Mouse (Mus musculus) lung, embryonic 16.5 days (tissue): ENCODE measurements around the gene Gm10320. TPM values are rescaled to one million over a fixed set of nuclear protein-coding genes. Genes with fewer than 3 reads are reported as not detected.

Source experiments
- ATAC-seq: fragments of 200-750 bp; cut with Nextera tagmentation; 2 replicates; pipeline ENCODE4 v1.8.0; 2017; ENCODE audit warnings: low read depth, mild to moderate bottlenecking, moderate library complexity
- H3K27ac ChIP-seq: fragments of 300-500 bp; sonication (generic); 2 replicates; pipeline ENCODE4 v1.5.1; 2014; ENCODE audit warnings: mild to moderate bottlenecking, control low read depth, low read length
- H3K27me3 ChIP-seq: fragments of 300-500 bp; sonication (generic); 2 replicates; pipeline ENCODE4 v1.6.1; 2014; ENCODE audit warnings: low read depth, low read length, mixed read lengths; ENCODE audit not compliant: control insufficient read depth, insufficient read depth
- H3K36me3 ChIP-seq: fragments of 300-500 bp; sonication (generic); 2 replicates; pipeline ENCODE4 v1.6.1; 2014; ENCODE audit warnings: low read length; ENCODE audit not compliant: control insufficient read depth, insufficient read depth
- H3K4me1 ChIP-seq: fragments of 300-500 bp; sonication (generic); replicated peaks from 2 replicates; pipeline ENCODE4 v1.6.1; 2014; ENCODE audit warnings: low read length, mixed read lengths; ENCODE audit not compliant: control insufficient read depth, insufficient read depth
- H3K4me2 ChIP-seq: fragments of 300-500 bp; sonication (generic); 2 replicates; pipeline ENCODE4 v1.6.1; 2014; ENCODE audit warnings: low read depth, low read length, control low read depth
- H3K4me3 ChIP-seq: fragments of 300-500 bp; sonication (generic); 2 replicates; pipeline ENCODE4 v1.5.1; 2014; ENCODE audit warnings: mild to moderate bottlenecking, low read length, control low read depth
- H3K9ac ChIP-seq: fragments of 300-500 bp; sonication (generic); 2 replicates; pipeline ENCODE4 v1.6.1; 2014; ENCODE audit warnings: low read length, control low read depth
- H3K9me3 ChIP-seq: fragments of 300-500 bp; sonication (generic); 2 replicates; pipeline ENCODE4 v1.6.1; 2016; ENCODE audit warnings: low read length; ENCODE audit not compliant: control insufficient read depth
- WGBS: fragments of 180-500 bp; shearing (Covaris S2); extraction: QIAGEN DNeasy Blood & Tissue Kit; methylation state at CpG from one replicate; pipeline ENCODE4 v1.1.7; 2014; 5-methylcytosine and 5-hydroxymethylcytosine counted together
- polyA plus RNA-seq: library from polyadenylated mRNA; unstranded; fragments of >200 nt; fragmentation: Nextera tagmentation; extraction: Ambion mirVana; gene quantifications from 2 replicates; pipeline ENCODE4 v1.2.1, GENCODE M21; 2015

Gene Gm10320
- polyA plus RNA-seq, 1 experiment from 2014 or later: 1.2 TPM

DNA sequence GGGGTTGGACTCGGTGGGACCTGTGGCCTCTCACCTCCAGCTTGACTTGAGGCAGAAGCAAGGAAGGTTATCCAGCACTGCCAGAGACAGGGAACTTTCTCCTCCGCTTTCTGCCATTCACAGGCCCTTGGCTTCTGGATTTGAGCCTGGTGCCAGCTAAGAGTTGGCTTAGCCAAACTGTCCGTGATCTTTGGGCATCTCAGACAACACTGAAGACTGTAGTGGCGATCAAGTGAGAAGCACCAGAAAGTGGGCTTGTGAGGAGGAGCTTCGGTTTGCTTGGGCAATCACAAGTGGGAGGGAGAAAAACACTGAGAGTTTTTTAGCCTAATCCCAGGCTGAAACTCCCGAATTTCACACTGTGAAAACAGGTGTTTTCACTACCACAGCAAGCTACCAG is 14.2 kb upstream of the Gm10320 start:
- no peak overlapping the region for H3K4me2 ChIP-seq
- no peak overlapping the region for H3K4me3 ChIP-seq
- 31% methylated on average over 6 of the region's 6 CpGs for WGBS
- peaks cover 25% of the 10 kb centered on the region for H3K4me1 ChIP-seq
- no peak overlapping the region for H3K27ac ChIP-seq
- H3K36me3 ChIP-seq: no peaks in the 10 kb centered on the region
- peaks cover 63% of the 10 kb centered on the region for H3K27me3 ChIP-seq
- no peak for ATAC-seq
- no peak overlapping the region for H3K9ac ChIP-seq
- H3K9me3 ChIP-seq: no peaks in the 10 kb centered on the region

DNA sequence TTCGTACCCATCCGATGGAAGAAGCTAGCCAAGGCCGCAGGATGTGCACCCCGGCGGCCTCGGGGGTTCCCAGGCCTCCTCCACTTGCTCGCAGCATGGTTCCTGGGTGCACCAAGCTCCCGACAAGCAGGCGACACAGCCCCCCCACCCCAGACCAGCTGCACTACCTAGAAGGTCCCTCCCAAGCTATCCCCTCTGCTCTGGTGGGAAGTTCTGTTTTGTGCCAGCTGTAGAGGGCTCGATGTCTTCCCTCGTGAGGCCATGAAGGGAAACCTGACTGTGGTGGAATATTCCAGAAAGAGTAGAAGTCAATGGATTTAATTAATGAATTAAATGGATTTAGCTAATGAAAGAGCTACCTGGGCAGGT is 13.7 kb upstream of the Gm10320 start:
- no peak overlapping the region for H3K9ac ChIP-seq
- no peaks in the 10 kb centered on the region for H3K9me3 ChIP-seq
- peak overlapping the region; percentile 72; the same call in 1 of the 2 replicates for H3K4me2 ChIP-seq
- peaks cover 68% of the 10 kb centered on the region for H3K27me3 ChIP-seq
- no peak overlapping the region for H3K27ac ChIP-seq
- ATAC-seq: 0 out of 2 replicates have a peak, but pooled peaks have one; percentile 29
- H3K36me3 ChIP-seq: no peaks in the 10 kb centered on the region
- no peak overlapping the region for H3K4me3 ChIP-seq
- WGBS: 11% methylated on average over 11 of the region's 11 CpGs
- H3K4me1 ChIP-seq: peaks cover 25% of the 10 kb centered on the region

- ATAC-seq: peak; percentile 75
- H3K4me1 ChIP-seq: peaks cover 25% of the 10 kb centered on the region
- H3K9ac ChIP-seq: no peak overlapping the region; the same call in 1 of the 2 replicates
- WGBS: under 1% methylated on average over 44 of the region's 51 CpGs
- H3K4me3 ChIP-seq: peak overlapping the region; percentile 47
- H3K4me2 ChIP-seq: peak overlapping the region; percentile 72
- no peak overlapping the region for H3K27ac ChIP-seq
- no peaks in the 10 kb centered on the region for H3K36me3 ChIP-seq
- H3K9me3 ChIP-seq: no peaks in the 10 kb centered on the region
- H3K27me3 ChIP-seq: peaks cover 74% of the 10 kb centered on the region
Observed at GRCm38 (mm10) chr13:98504661-98505488, 13.1 kb upstream of the Gm10320 start.

GRCm38 (mm10) chr13:98504181-98504660 is 12.4 kb upstream of the Gm10320 start:
- no peaks in the 10 kb centered on the region for H3K36me3 ChIP-seq
- H3K4me3 ChIP-seq: peak overlapping the region; percentile 47
- no peak overlapping the region for H3K27ac ChIP-seq
- WGBS: under 1% methylated on average over 27 of the region's 27 CpGs
- no peaks in the 10 kb centered on the region for H3K9me3 ChIP-seq
- H3K9ac ChIP-seq: no peak overlapping the region
- ATAC-seq: no peak
- H3K4me2 ChIP-seq: peak overlapping the region; percentile 72
- peaks cover 80% of the 10 kb centered on the region for H3K27me3 ChIP-seq
- H3K4me1 ChIP-seq: peaks cover 25% of the 10 kb centered on the region

- H3K9ac ChIP-seq: no peak overlapping the region
- H3K9me3 ChIP-seq: no peaks in the 10 kb centered on the region
- H3K4me3 ChIP-seq: no peak overlapping the region
- H3K4me2 ChIP-seq: no peak overlapping the region; the same call in 1 of the 2 replicates
- peaks cover 25% of the 10 kb centered on the region for H3K4me1 ChIP-seq
- H3K36me3 ChIP-seq: no peaks in the 10 kb centered on the region
- no peak for ATAC-seq
- H3K27me3 ChIP-seq: peaks cover 86% of the 10 kb centered on the region
- no peak overlapping the region for H3K27ac ChIP-seq
- WGBS: 2% methylated on average over 8 of the region's 8 CpGs
Observed at GRCm38 (mm10) chr13:98503601-98504000, 11.8 kb upstream of the Gm10320 start.

- H3K27me3 ChIP-seq: peaks cover 84% of the 10 kb centered on the region
- H3K4me2 ChIP-seq: peak overlapping the region; percentile 49
- H3K9ac ChIP-seq: no peak overlapping the region
- H3K4me1 ChIP-seq: peaks cover 25% of the 10 kb centered on the region
- H3K36me3 ChIP-seq: no peaks in the 10 kb centered on the region
- no peak for ATAC-seq
- no peak overlapping the region for H3K27ac ChIP-seq
- peak overlapping the region; percentile 29 for H3K4me3 ChIP-seq
- 3% methylated on average over 27 of the region's 27 CpGs for WGBS
- no peaks in the 10 kb centered on the region for H3K9me3 ChIP-seq
Observed at GRCm38 (mm10) chr13:98502813-98503341, 11.1 kb upstream of the Gm10320 start.

GRCm38 (mm10) chr13:98502236-98502812 is 10.5 kb upstream of the Gm10320 start:
- H3K36me3 ChIP-seq: no peaks in the 10 kb centered on the region
- no peak overlapping the region for H3K9ac ChIP-seq
- no peak for ATAC-seq
- H3K4me3 ChIP-seq: peak overlapping the region; percentile 29; the same call in 1 of the 2 replicates
- H3K9me3 ChIP-seq: no peaks in the 10 kb centered on the region
- peaks cover 25% of the 10 kb centered on the region for H3K4me1 ChIP-seq
- peak overlapping the region; percentile 49; the same call in 1 of the 2 replicates for H3K4me2 ChIP-seq
- no peak overlapping the region for H3K27ac ChIP-seq
- peaks cover 78% of the 10 kb centered on the region for H3K27me3 ChIP-seq
- WGBS: 4% methylated on average over 16 of the region's 16 CpGs

GRCm38 (mm10) chr13:98501321-98501720 is 9.5 kb upstream of the Gm10320 start:
- Histone ChIP-seq H3K27me3 (peaks cover 68% of the 10 kb centered on the region), H3K27ac (no peak overlapping the region), H3K4me2 (no peak overlapping the region), H3K9ac (no peak overlapping the region), H3K9me3 (no peaks in the 10 kb centered on the region), H3K36me3 (no peaks in the 10 kb centered on the region), H3K4me1 (peaks cover 25% of the 10 kb centered on the region), H3K4me3 (no peak overlapping the region)
- ATAC-seq: no peak
- 11% methylated on average over 6 of the region's 6 CpGs for WGBS

- no peak for ATAC-seq
- H3K4me2 ChIP-seq: no peak overlapping the region
- no peak overlapping the region for H3K9ac ChIP-seq
- H3K9me3 ChIP-seq: no peaks in the 10 kb centered on the region
- no peaks in the 10 kb centered on the region for H3K36me3 ChIP-seq
- no peak overlapping the region for H3K4me3 ChIP-seq
- no peak overlapping the region for H3K27ac ChIP-seq
- H3K4me1 ChIP-seq: peaks cover 25% of the 10 kb centered on the region
- WGBS: 29% methylated on average over 13 of the region's 13 CpGs
- H3K27me3 ChIP-seq: peaks cover 61% of the 10 kb centered on the region
Observed at GRCm38 (mm10) chr13:98500471-98501125, 8.8 kb upstream of the Gm10320 start.
